Mouse (Mus musculus): ENCODE data around the gene Ablim1.

Ablim1 gene

GRCm38 (mm10) chr19:57255157-57255556 is 59.6 kb downstream of the Ablim1 start:
- no peak for DNase-seq

DNA sequence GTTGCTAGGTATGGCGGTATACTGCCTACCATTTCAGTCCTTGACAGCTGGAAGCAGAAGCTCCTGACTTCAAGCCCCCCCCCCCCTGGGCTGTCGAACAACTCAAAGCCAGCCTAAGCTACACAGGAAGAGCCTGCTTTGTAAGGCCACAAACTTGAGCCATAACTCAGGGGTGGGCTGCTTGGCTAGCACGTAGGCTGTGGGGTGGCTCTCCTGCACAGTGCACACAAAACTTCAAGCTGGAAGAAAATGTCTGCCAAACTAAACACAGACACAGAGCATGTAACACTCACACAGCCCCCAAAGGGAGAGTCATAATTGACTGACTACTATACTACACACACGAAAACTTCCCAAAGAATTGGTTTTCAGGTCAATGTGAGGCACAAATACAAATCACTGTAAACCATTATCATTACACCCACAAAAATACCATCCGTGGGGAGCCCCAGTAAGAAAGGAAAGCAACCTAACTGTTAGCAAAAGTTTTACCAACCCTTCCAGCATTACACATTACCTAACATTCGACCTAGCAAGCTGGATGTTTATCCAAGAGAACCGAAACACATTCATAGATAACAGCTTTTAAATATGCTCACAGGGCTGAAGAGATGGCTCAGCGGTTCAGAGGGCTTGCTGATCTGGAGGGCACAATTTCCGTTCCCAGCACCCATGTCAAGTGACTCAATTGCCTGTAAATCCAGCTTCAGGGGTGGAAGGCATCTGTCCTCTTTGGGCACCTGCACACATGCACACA is 61.8 kb downstream of the Ablim1 start:
- no peak for DNase-seq

GRCm38 (mm10) chr19:57248781-57249180 is 65.9 kb downstream of the Ablim1 start:
- no peak for DNase-seq

DNA sequence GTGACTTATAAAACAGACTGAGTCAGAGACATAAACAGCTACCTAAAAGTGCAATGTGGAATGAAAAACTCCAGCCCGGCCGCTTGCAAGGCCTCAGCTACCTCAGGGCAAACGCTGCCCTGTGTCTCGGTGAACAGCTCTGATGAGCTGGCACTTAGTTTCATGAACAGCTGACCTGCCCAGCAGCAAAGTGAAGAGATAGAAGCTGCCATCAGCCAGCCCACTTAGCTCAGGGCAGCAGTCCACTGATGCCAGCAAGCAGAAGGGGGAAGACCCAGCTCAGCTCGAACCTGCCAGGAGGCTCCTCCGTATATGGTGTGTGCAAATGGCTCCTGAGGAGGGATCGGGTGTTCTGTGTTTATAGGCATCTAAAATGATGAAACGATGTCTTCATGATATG is 67.5 kb downstream of the Ablim1 start:
- no peak for DNase-seq

DNA sequence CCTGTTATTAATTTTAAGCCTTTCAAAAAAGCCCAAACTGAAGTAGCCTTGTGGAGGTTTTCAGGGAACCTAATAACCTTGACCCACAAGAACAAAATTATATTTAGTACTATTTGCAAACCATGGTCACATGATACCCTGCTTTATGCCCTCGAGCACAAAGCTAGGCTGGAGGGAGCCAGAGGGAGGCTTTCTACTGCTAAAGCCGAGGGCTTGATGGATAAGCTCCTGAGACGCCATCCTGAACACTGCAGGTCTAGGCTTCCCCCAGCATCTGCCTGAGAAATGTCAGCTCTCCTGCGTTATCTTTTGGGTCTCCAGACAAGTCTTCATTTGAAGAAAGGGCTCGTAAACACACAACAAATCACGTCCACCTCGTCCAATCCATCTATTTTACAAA is 70.4 kb downstream of the Ablim1 start:
- no peak for DNase-seq

- DNase-seq: no peak
These were observed 71.1 kb downstream of the Ablim1 start for GRCm38 (mm10) chr19:57243606-57244005.

GRCm38 (mm10) chr19:57243191-57243590 is 71.5 kb downstream of the Ablim1 start:
- DNase-seq: no peak

- DNase-seq: no peak
These were observed 73.1 kb downstream of the Ablim1 start for GRCm38 (mm10) chr19:57241363-57242192.

DNA sequence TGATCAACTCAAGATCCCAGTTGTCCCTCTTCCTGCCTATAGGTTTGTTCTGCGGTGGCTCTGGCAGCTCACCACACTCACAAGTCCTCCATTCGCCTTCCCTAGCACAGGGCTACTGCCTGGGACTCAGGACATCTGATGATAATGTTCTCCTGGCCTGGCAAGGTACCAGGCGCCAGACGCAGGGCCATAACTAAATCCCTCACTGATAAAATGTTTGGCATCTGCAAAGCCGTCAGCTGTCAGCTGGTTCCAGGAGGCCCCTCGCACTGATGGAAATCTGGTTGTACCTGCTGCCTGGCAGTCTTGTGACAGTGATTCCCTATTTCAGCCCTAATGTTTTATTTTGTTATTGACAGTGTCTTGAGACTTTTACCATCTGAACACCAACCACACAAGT is 74.5 kb downstream of the Ablim1 start:
- no peak for DNase-seq

GRCm38 (mm10) chr19:57239176-57239784 is 75.4 kb downstream of the Ablim1 start:
- peak; percentile 75 for DNase-seq

- no peak for DNase-seq
These were observed 76.3 kb downstream of the Ablim1 start for GRCm38 (mm10) chr19:57238461-57238860.

DNA sequence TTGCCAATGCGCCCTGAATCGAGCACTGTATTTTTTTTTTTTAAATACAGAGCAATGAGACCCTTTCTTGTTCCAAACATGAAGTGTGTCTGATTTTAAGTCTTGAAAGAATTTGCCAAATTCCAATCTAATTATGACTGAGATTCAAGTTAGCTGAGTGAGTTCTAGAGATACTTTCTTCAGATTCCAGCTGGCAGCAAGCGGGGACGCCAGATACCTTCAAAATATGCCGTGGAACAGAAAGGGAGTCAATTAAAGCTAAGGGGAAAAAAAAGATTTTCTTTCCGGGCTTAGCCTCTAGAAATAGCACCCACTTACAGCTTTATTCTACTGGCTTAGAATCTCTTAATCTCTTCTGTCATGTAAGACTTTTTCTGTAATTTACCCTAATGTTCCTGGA is 77.2 kb downstream of the Ablim1 start:
- DNase-seq: no peak

- no peak for DNase-seq
These were observed 78.1 kb downstream of the Ablim1 start for GRCm38 (mm10) chr19:57236647-57237046.

GRCm38 (mm10) chr19:57235931-57236330 is 78.8 kb downstream of the Ablim1 start:
- DNase-seq: no peak

DNA sequence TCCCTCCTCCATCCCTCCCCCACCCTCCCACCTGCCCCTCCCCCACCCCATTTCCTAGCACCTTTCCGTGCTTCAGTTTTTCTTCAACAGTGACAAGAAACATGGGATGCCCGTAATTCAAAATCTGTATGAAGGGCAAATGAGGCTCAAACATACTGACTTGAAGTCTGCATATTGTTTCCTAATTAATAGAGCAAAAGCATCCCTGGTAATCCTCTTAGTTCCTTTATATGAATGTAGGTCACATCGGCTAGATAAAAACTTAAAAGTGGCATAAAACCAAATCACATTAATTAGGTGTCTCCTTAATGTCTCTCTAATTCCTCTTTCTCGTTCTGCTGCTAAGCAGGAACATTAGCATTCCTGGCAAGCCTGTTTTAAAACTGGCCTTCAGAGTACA is 83.7 kb downstream of the Ablim1 start:
- no peak for DNase-seq

DNA sequence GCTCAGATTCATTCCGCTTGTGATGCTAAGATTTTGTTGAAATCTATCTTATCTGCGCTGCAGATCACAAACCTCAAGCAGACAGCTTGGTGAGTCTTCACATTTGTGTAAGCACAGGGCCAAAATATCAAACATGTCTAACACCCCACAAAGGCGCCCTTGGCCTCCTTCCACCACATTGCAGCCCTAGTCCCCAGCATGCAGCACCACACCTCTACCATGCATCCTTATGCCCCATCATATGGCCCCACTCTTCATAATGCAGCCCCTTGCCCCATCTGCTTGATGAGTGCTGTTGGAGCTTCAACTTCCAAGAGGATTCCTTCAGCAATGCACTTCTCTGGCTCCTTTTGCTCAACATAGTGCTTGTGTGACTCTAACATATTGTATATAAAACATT is 85.6 kb downstream of the Ablim1 start:
- DNase-seq: no peak

GRCm38 (mm10) chr19:57228576-57228975 is 86.1 kb downstream of the Ablim1 start:
- no peak for DNase-seq

DNA sequence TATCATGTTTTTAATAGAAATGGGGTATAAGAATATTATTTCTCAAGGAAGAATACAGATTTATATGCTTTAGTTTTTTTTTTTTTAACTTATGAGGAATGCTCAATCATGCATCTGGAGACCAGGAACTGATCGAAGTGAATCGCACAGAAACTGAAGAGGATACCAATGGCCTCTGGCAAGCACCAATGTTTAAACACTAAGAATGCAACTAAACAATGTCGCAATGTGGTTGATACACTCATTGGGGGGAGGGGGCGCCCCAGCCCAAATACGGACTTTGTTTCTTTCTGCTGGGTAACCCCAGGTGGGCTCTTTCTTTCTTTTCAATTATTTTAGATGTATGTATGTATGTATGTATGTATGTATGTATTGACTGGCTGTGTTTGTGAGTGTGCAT is 90.3 kb downstream of the Ablim1 start:
- DNase-seq: no peak

DNA sequence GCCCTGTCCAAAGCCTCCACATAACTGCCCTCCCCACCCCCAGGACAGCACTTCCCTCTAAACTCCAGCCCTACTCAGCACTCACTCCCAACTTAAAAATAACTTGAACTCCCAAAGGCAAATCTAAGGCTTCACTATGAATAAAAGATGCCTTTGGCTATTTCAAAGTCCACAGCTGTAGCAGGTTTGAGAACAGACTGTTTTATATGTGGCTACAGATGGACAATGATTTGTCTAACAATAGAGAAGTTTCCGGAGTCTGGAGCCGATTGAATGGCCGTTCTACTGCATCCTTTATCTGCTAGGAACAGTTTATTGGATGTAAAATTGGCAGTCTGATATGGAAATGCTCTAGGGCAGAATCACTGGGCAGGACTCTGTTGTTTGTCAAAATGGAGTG is 91.0 kb downstream of the Ablim1 start:
- DNase-seq: no peak

DNA sequence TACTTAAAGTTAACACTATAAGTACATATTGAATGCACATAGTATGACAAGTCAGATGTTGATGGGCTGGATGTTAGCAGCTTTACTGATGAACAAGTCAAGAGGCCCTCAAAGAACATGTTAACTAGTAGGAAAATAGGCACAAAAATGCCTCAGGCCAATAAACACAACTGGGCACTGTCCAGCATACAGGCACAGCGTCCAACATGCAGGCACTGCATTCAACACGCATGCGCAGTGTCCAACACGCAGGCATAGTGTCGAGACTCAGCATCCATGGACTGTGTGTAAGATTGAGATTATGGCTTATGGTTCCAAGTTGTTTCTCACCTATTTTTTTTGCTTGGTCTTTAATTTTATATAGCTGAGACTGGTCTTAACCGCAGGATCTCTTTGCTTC is 92.1 kb downstream of the Ablim1 start:
- no peak for DNase-seq

DNA sequence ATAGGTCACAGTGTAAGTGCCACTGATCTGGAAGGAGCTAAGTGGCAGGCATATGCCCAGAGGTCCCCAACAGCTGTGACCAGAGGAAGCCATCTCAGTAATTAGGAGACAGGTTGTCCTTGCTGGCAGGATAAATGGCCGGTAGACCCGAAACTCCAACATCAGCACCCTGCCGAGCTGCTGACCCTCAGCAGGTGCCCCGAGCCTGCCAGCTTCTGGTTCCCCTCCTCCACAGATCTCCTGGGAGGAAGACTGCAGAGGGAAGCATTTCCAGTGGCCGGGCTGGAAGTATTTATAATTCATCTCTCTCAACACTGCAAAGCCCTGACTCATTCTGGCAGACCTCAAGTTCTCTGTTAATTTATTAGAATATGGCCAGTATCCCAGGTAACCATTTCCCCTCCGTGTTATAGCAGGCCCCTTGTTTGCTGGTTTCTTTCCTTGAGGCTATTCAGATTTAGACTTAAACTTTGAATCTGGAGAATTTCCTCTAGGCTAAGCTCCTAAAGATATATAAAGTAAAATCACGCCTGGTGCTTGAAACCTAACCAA is 93.0 kb downstream of the Ablim1 start:
- DNase-seq: no peak

DNA sequence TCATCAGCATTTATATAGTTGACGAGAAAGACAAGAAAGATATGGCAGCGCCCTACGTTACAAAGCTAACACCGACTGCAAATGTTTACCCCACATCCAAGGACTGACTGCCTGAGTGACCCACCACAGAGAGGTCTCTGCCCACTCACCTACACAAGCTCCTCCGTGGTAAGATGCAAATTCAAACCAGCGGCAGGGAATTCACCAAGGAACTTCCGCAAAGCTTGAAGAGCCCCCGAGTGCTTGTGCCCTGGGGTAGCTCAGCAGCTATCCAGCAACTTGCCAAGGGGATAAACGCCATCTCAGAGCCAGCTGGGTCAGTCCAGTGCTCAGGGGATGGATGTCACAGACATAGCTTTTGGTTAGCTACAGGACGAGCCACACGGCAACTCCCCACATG is 95.0 kb downstream of the Ablim1 start:
- no peak for DNase-seq

DNA sequence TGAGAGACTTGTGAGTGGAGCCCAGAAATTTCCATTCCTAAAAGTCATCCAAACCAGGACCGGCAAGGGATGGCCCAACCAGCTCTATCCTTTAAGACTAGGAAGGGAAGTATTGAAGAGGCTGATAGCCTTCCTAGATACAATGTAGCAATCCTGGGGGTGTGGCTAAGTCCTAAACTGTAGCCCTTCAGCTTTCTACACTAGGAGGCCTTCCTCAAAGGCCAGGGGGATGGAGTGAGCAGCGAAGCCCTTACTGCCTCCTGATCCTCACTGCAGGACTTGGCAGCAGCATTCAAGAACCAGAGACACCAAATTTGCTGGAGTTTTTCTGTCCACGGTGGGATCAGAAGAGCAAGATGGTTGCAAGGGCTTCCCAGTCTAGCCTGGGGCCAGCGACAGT is 97.6 kb downstream of the Ablim1 start:
- no peak for DNase-seq

DNA sequence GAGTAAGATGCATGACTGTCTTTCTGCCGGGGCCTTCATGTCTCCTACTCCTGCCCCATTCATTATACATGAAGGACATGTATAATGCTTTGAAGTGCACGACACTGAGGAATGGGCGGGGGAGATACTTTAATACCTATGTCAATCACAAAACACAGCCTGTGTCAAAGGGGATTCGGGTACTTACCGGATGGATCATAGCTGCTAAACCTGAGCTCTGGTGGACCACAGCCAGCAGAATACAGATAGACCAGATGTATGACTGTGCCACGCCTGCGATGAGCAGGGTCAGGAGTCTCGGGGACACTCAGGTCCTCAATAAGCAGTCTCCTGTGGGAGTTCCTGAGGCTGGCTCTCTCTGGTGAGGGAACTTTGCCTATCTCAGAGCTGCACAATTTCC is 99.2 kb downstream of the Ablim1 start:
- DNase-seq: no peak

Data from layer of hippocampus, adult 9-11 months (tissue).